Mouse (Mus musculus): ENCODE measurements around the gene Baz1b.

Gene Baz1b

DNA sequence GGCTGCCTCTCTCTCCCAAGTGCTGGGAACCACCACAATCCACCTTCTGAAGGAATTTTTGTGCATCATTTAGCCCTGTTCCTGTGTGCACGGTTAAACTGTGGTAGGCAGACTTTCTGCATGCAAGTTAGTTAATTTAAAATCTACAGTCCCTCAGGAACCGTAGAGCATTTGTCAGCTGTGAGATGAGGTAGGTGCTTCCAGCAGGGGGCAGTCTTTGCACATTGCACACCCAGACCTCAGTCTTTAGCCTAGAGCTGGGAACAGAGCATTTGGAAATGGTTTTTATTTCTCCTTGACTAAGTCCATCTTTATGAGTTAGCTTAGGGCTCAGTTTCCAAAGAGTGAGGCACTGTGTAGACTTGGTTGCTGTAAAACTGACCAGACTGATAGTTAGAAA lies 49.5 kb downstream of the Baz1b start:
- peak; percentile 77 for DNase-seq (ENCODE audit: low spot score)

DNA sequence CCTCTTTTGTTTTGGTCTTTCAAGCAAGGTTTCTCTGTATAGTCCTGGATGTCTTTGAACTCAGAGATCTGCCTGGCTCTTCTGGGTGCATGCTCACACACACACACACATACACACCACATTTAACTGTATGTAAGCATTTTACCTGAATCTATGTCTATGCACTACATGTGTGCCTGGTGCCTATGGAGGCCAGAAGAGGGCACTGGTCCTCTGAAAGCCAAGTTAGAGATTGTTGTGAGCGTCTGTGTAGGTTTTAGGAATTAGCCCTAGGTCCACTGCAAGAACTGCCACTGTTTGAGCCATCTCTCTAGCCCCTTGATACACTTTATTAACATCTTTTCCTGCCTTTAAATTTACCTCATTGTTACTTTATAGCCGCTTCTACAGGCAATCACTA lies 51.8 kb downstream of the Baz1b start:
- no peak for DNase-seq (ENCODE audit: low spot score)

DNA sequence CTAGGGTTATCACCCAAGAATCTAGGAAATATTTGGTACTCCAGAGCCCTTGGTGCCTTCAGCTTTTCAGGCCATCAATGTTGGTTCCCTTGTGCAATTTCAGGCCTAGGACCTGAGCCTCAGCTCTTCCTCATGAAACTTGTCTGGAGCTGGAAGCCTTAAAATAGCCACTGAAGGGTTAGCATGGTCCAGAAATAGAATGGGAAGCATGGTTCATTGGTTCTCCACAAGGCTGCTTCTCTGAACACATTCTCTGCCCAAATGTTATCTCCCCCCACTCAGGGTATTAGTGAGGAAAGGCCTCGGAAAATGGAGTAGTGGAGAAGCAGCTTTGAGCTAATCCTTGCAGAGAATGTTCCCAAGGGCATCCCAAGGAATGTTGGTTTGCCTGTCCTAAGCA lies 54.4 kb downstream of the Baz1b start:
- DNase-seq (ENCODE audit: low spot score) = no peak

DNA sequence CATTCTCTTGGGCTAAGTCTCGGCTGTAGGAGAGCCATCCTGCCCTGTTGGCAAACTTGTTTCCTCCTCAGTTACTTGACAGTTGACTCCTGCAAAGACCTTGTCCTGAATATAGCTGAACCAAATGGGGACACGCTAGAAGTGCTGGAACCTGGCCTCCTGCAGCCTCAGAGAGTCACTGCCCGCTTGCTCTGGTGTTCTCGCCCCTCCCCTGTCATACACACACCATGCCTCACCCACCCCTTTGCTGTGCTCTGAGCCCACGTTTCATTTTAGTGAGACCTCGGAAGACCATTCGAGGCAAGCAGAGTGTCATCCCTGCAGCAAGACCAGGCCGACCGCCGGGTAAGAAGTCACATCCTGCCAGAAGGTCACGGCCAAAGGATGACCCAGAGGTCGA lies 55.1 kb downstream of the Baz1b start:
- no peak for DNase-seq (ENCODE audit: low spot score)

DNA sequence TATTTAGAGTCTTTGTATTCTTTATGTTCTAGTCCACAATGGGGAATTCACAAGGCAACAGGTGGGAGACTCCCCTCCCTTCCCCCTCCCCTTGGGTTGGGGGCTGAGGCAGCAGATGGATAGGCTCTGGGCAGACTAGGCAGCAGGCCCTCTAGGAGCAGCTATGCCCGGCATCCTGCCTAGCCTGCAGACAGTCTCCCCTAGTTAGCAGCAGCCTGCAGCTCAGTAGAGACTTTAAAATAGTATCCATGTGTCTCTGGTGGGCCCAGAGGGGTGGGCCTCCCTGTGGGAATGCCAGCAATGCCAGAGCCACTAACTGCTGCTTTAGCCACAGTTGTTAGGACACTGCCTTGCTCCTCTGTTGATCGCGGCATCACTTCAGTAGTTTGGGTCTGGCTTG lies 55.5 kb downstream of the Baz1b start:
- no peak for DNase-seq (ENCODE audit: low spot score)

DNA sequence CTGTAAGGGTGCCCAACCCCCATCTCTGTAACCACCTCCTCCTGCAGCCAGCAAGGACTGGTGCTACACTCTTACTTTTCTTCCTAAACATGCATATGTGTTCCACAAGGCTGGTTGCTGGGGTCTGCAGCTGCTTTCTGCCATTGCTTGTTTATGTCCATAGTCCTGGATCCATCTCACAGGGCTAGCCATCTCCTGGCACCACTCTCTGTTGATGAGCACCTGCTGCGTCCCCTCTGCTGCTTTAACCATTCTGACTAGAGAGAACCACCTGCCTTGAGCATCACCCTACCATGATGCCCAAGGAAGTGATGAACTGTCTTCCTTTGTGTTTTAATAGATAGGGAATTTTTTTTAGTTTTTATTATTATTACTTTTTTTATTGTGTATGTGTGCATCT lies 56.1 kb downstream of the Baz1b start:
- DNase-seq (ENCODE audit: low spot score) = no peak

DNA sequence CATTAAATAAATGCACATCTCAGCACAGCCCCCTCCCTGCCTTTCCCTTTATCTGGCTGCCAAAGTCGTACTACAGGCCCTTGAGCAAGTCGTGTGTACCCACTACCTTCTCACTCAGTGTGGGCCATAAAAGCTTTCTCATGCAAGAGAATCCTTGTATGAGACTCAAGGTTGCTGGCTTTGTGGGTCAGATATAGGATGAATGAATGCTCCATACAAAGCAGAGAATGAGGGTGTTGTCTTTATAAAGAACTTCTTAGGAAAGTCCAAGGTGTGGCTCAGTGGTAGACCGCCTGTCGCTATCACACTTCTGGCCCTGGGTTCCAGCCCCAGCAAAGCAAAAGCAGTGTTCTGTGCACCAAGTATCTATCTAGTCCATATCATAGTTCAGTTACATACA lies 59.5 kb downstream of the Baz1b start:
- DNase-seq (ENCODE audit: low spot score) = no peak

DNA sequence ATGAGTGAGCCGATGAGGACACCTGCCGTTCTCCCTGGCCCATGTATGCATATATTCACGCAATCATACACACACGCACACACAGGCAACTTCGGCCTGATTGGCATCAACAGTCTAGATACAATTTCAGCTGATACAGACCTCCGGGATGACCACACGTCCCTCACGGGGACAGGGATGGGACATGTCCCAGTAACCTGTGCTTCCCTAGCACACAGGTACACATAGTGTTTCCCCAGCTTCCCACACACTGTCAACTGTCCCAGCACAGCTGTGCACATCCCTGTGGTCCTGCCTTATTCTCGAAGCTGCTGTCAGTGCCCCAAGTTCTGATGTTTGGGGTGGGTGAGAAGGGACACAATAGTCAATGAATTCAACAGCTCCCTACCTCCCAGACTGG lies 60.3 kb downstream of the Baz1b start:
- DNase-seq (ENCODE audit: low spot score) = no peak

DNA sequence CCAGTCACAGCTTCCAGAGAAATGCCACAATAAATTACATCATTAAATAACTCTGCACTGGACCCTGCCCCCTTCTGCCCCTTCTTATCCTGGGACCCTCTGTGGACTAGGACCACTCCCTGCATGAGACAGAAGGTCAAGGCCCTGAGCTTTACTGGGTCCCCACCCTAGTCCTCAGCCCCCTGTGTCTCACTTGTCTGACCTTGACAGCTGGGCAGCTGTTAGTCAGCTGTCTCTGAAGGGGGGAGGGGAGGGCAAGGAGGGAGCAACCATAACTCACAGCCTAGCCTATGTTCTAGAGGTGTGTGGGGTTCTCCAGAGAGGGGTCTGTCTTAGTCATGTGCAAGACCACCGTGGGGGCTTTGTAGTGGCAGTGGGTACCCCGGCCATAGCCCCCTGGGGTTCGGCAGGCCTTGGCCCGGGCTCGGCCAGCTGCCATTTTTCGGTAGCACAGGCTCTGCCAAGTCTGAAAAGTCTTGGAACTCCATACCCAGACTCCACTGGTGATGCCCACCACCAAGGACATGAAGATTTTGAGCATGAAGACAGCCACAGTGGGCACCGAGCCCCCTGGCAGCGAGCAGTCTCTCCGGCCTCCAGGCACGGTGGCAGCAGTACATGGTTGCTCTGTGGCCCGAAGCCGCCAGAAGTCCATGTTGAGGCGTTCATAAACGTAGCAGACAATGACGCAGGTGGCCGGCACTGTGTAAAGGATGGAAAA lies 62.1 kb downstream of the Baz1b start:
- DNase-seq (ENCODE audit: low spot score) = no peak

DNA sequence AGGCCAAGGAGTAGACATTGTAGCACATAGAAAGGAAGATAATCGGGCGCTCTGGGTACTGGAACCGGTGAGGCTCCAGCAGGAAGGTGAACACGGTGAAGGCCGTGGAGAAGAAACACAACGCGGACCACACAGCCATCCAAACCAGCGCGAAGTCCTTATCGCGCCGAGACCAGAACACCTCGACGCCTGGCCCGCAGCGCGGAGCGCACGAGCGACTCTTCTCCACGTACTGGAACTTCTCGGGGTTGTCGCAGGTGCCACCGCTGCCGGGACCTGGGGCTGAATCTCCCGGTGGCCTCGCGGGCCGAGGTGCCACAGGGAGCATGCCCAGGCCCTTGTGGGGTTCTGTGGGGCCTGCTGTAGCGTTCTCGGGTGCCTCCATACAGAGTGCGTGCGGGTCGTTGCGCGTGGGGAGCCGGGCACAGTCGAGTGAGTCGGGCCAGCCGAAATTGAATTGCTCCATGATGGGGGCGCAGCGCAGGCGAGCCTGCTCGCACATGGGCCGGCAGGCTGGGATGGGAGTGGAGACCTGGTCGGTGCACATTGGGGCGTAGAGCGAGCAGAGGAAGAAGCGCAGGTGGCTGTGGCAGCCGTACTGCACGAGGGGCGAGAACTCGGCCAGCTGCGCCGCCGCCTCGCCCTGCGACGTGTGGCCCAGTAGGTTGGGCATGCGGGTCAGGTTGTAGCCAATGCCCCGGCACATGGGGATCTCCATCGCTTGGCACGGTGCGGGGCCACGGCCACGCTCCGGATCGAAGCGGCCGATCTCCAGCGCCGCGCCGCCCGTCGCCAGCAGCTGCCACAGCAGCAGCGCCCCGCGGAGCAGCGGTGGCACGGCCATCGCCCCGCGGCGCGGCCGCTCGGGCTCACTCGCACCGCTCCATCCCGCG lies 63.4 kb downstream of the Baz1b start:
- DNase-seq (ENCODE audit: low spot score) = no peak

DNA sequence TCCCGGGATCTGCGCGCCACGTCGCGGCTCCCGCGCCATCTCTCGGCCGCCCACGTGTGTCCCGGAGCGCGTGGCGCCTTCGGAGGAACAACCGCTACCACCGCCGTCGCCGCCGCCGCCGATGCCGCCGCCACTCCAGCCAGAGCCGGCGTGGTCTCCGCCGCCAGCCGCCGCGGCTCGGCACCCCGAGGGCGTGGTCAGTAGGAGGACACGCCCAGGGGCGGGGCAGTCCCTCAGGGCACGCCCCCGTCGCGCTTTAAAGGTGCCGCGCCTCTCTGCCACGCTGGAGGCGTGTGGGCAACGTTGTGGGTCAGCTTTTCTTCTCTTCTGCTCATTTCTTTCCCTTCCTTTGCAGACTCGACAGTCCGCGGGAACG lies 64.0 kb downstream of the Baz1b start, which contains the start of gene Fzd9:
Fzd9 (minus strand) TSS at position 152 of the 376 bp plus-strand sequence.
- peak; percentile 84 for DNase-seq (ENCODE audit: low spot score)

DNA sequence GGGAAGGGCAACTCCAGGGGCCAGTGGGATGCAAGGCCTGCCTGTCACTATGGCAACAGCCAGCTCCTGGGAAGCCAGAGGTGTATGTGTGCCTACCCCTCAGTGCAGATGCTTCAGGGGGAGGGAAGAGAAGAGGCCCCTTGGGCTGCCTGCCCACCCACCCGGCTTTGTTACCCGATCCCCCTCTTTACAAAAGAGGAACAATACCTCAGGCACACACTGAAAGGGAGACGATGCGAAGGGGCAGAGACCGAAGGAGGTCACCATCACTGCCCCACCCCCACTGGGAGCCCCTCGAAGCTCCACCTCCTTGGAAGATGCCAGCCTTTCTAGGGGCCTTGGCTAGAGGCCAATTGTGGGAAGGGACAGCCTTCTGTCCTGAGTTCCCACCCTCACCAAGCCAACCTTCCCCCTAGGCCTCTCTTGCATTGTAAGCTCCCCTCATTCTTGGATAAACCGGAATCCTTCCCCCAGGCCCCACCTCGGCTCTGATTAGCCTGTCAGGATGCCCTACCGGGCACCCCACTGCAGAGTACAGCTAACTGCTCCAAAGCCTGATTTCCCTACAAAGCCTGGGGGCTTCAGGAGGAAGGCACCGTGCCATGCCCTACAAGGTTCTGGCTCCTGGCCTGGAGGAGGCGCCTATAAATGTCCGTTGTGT lies 66.8 kb downstream of the Baz1b start:
- no peak for DNase-seq (ENCODE audit: low spot score)

DNA sequence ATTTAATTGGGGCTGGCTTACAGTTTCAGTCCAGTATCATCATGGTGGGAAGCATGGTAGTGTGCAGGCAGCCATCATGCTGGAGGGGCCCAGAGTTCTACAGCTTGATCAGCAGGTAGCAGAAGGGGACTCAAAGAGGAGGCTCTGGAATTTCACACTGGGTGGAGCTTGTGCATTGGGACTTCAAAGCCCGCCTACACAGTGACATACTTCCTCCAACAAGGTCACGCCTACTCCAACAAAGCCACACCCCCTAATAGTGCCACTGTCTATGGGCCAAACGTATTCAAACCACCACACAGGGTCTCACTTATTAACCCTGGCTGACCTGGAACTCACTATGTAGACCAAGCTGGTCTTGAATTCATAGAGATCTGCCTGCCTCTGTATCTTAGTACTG lies 69.1 kb downstream of the Baz1b start:
- DNase-seq (ENCODE audit: low spot score) = no peak

DNA sequence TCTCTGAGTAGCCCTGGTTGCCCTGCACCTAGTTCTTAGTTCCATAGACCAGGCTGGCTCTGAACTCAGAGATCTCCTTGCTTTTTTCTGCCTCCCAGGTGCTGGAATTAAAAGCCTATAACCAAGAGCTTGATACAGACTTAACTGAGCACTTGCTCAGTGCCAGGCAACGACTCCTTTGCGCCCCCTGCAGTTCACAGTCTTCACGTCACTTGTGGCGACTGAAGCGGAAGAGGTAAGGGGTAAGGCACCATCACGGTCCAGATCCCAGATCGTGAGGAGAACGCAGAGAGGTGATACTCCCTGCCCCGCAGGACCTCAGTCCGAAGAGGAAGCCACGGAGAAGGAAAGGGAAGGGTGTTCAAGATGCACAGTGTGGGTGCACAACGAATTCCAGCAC lies 70.5 kb downstream of the Baz1b start:
- DNase-seq (ENCODE audit: low spot score) = no peak

DNA sequence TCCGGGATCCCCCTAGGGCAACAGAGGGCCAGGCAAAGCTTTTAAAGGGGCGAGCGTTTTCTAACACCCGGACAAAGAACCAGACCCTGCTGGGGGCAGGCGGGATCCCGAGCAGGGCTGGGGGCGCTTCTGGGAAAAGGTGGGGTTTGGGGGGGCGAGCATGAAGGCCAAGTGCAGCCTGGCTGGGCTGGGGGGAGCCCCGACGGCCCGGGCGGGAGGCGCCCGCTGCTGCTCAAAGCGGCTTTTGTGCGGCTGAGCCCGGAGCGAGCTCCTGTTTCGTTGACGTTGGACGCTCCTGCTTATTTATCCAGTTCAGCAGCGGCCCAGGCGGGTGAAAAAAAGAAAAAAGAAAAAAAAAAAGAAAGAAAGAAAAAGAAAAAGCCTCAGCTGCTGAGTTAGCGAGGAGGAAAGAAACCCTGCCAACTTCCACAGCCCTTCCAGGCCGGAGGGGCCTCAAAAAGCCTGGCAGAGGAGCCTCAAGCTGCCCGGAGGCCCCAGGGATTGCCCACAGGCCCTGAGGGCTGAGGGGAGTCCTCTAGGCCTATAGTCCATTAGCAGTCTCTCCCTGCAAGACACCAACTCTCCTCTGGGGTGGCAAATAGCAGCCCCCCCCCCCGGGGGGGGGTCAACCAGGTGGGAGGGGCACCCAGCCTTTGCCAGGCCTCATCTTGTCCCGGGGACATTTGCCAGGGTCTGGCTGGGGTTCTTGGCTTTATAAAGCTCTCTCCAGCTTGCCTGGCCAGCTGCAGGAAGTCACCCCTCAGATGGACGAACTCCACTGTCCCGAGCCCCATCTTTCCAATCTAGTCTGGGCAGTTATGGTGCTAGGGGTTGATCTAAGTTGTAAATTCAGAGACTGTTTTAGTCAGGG lies 71.5 kb downstream of the Baz1b start:
- DNase-seq (ENCODE audit: low spot score) = no peak

DNA sequence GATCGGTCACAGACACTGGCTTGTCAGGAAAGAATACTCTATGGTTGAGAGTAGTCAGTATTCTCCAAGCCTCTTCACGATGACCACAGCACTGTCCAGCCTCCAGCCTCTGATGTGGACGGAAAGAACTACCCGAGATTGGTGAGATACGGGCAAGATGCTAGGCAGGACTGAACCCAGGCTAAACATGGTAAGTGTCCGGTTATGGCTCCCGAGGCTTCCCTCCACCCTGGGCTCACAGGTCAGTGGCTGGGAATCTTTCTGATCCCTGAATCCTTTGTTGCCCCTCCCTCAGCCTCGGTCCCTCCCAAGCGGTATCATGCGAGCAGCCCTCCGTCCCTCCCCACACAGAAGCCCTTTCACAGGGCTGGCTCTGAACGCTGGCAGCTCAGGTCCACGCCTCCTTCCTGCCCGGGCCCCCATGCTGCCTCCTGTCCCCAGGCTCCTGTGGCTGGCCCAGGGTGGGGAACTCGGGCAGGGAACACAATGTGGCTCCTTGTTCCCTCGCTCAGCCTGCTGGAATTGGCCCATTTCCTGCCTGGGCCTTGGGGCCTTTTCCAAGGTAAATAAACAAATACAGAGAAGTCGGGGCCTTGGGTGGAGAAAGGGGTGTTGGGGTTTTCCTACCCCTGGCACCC lies 76.9 kb downstream of the Baz1b start:
- DNase-seq (ENCODE audit: low spot score) = peak; percentile 55

DNA sequence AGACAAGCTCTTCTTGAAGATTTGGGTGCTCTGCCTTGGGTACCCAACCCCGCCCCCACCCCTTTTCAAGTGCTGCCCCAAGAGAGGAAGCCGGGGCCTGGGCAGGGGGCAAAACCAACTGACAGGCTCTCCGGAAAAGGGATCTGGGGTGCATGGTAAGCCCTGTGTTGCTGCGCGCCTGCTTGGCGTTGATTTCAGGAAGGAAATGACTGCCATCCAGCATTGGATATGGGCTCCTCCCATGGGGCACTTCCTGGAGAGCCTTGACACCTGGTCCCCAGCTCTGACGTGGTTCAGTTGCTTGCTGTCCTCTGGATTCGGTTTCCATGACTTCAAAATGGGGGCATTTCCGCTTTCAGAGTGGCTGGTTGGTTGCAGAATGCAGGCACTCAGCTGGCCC lies 77.5 kb downstream of the Baz1b start:
- no peak for DNase-seq (ENCODE audit: low spot score)

DNA sequence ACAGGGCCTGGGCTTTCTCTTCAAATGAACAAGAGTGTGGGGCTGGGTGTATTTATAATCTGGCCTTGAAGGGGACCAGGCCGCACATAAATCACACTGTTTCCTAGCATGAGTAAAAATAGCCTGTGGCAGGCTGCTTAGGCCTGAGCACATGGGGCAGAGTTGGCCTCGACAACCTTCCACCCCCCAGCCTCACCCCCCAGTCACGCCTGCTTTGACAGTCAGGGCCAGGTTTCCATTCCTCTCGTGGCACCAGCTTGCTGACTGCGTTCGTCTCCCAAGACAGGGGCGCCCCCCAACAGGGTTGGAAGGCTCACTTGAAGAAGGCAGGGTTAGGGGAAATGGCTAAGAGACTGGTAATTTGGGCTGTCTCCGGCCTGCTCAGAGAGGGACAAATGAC lies 82.4 kb downstream of the Baz1b start:
- no peak for DNase-seq (ENCODE audit: low spot score)

DNA sequence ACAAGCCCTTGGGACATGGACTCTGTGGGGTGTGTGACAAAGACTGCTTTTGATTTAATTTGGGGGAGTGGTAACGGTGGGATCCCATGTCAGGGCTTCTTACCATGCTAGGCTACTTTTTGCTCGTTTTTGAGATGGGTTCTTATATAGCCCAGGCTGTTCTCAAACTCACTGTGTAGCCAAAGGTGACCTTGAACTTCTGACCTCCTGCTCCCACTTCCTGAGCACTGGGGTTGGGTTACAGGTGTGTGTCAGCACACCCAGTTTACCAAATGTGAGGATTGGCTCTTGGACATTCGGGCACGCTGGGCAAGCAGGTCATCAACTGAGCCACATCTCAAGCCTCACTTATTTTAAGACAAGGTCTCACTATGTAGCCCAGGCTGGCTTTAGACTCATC lies 83.3 kb downstream of the Baz1b start:
- no peak for DNase-seq (ENCODE audit: low spot score)

DNA sequence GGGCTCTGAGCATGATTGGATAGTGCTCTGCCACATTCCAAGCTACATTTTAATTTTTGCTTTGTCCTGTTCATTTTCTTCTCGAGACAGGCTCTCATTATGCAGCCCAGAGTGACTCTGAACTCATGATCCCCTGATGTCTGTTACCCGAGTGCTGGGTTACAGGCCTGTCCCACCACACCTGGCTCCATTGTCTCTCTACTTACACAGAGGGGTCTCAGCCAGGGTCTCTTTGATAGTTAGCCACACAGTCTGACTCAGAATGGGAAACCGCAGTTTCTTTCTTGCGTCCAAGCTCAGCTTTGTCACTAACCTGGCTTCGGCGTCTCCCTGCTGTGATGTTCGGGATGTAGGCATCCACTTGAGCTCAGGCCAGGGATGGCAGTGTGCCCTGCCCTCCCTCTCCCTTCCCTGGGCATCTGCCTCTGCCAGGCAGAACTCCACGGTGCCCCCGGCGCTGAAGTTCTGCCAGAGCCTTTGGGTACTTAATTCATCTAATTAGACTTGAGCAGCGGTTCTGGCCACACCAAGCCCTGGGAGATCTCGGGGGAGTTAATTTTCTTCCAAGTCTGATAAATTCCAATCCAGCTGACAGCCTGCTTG lies 84.6 kb downstream of the Baz1b start:
- peak; percentile 55 for DNase-seq (ENCODE audit: low spot score)

All from layer of hippocampus, adult 11-12 months (tissue).